Mouse (Mus musculus) kidney, adult 11 months (tissue): ENCODE results near the gene Pgp.
"Not testable (repeated sequence)": the region's sequence is repeated elsewhere in the genome, so short reads cannot be mapped to it uniquely, and the experiment has no call there.

ENCODE experiments used
- DNase-seq: peaks from one replicate; pipeline ENCODE4 v3.0.0; 2022

The Pgp gene

DNA sequence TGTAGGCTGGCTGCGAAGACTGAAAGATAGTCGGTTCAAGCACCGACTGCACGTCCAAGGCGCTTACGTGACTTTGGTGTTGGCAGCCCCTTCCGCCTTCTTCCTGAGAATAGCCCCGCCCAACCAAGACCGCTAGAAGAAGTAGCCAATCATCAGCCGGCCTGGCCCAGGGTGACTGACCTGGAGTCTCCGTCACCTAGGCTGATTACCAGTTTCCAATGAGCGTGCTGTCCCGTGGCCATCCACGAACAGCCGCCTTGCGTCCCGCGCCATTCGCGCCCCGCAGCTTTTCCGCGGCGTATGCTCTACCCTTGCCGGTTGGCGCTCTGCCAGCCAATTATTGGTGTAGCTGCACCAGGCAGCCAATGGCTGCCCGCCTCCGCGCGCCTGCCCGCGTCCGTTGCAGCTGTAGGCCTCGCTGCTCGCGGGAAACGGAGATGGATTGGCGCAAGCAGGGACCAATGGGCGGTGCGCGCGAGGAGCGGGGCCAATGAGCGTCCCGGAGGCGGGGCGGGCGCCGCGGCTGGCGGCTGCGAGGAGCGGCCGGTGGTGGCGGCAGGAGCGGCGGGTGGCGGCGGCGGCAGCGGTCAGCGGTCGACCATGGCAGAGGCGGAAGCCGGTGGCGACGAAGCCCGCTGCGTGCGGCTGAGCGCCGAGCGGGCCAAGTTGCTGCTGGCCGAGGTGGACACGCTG, at the start of gene Pgp, which contains the start of gene E4f1:
Gene Pgp (plus strand): TSS at position 483 of the 693 bp plus-strand sequence.
Gene E4f1 (minus strand): TSS at position 404 of the 693 bp plus-strand sequence.
- peak; percentile 99 for DNase-seq

DNA sequence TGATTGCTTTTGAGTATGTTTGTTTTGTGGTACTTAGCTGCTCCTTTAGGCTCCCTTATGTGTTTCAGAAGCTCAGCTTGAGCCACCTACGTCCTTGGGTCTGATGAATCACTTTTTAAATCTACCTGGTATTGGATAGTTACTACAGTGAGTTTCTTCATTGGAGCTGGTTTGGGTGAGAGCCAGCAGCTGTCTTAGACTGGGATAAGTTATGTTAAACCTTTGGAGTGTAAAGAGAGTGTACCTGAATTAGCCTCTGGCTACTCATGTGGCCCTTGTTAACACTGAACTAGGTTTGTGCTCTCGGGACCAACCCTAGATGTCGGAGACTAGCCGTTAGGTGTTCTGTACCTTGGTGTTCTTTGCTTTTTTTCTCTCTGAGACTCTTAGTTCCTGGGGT, 47.1 kb upstream of the Pgp start:
- no peak for DNase-seq

DNA sequence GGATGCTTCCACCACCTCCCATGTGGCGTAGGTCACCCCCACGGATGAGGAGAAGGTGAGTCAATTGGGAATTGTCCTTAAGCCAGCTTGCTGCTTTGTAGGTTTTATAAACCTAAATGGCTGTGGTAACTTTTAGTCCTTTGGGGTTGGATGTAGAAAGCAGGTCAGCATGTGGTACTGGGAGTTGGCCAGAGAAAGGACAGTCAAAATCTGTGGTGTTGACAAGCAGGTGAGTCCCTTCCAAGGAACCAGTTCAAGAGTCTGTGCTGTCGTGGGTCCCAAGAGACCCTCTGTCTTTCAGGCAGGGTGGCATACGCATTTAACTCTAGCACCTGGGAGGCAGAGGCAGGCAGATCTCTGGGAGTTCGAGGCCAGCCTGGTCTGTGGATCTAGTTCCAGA, 45.7 kb upstream of the Pgp start:
- no peak for DNase-seq

DNA sequence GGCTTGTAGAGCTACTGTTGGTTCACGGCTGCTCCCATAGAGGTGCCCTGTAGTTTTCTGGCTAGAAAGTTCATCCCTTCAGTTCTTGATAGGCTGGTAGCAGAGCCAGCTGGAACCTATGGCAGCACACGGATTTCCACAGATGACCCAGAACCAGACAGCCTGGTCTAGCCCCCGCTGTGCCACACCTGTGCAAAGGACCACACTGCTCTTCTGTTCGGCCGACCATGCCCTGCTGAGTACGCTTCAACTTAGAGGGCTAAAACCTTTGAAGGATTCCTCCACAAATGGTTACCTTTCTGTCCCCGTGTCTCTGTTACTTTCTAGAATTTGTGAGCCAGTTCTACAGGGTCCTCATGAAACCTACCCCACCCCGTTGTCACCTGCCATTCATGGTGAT, 44.9 kb upstream of the Pgp start:
- DNase-seq = not testable (repeated sequence)

DNA sequence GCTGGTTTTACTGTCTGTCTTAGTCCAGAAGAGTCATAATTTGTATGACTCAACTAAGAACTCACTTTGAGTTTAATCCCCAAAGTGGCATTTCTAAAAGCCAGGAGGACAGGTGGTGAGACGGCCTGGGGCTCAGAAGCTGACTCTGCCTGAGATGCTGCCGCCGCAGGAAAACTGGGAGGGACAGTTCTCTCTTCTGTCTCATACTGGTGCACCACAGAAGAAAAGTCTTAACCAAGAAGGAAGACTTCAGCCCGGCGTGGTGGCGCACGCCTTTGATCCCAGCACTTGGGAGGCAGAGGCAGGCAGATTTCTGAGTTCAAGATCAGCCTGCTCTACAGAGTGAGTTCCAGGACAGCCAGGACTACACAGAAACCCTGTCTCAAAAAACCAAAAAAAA, 44.3 kb upstream of the Pgp start:
- DNase-seq = no peak

DNA sequence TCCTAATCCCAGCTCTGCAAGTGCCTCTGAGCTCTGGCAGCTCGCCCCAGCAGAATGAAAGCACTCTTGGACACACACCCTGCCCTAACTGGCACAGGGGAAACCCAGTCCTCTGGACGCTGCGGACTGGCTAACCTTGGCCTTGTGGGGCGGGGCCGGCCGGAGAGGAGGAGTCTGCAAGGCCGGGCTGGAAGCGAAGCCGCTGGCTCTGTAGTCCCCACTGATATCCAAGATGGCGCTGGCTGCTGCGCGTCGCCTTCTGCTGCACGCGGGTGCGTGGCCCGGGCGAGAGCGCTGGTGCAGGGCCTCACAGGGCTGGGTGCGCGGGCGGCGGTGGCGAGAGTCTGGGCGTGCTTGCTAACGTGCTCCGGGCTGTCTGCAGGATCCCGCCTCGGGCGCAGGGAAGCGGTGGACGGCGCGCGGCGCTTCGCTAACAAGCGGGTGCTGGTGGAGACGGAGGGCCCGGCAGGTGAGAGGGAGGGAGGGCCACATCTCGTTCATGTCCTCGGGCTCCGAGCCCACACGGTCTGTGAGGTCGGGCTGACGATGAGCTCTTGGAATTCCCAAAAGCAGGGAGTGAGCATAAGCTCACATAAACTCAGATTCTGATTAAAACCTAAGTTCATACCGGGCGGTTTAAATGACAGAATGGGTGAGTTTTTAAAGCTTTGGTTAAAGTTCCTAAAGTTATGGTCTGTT, 43.6 kb upstream of the Pgp start, which contains the start of gene Eci1:
Gene Eci1 (plus strand): TSS at position 171 of the 699 bp plus-strand sequence.
- peak; percentile 99 for DNase-seq

DNA sequence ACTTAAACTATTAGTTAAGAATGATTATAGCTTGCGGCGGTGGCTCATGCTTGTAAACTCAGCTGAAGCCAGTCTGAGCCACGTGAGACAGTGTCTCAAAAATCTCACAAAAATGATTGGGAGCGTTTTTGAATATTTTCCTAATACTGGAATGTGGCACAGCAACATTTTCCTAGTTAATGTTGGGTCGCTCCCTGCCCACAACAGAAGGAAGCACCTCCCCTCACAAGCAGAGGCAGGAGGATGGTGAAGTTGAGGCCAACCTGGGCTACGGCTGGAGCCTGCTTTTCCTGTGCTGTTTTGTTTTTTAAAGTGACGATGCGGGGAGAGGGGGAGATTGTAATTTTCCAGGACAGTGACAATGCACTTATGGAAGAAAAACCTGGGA, 43.0 kb upstream of the Pgp start:
- no peak for DNase-seq

DNA sequence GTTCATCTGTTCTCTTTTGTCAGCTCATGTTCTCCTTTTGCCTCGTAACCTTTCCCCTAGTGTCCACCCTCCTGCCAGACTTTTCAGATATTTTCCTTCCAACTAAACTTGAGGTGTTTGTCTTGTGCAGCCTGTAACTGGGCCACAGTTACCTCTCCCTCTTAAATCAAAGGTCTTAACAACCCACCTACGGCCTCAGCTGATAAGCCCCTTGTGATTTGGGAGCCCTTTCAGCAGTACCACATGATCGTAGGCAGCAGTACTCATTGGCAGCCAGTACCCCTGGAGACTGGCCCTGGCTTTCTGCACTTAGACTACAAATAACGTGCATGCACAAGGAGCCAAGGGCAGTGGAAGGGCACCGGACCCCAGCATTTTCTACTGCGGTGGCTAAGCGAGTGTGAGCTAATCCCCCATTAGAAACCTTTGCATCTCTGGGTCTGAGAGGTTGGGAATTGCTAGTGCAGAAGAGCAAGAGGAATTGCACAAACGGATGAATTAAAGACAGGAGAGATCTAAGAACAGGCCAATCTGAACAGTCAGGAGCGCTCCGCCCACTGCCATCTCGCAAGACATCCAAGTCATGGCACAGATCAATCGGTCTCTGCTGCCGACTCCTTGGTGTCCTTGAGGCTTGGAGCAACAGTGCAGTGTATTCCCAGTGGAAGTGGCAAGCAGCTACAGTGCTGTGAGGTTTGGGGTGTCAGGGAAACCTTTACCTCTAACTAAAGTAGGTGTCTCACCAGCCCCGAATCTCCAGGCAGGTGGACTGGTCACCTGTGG, 40.8 kb upstream of the Pgp start:
- peak; percentile 71 for DNase-seq

DNA sequence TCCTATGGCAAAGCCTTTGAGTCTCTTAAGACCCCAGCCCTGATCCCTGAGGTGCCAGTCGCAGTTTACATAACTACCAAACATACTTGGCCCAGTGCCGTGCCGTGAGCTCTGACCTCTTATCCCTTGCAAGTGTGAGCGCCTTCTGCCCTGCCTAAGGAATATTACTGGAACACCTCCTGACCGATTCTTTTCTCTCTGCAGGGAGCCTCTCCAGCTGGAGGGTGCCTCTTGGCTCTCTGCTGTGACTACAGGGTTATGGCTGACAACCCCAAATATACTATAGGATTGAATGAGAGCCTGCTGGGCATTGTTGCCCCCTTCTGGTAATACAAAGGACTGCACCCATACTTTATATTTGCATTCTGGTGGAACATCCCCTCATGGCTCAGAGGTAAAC, 33.2 kb upstream of the Pgp start:
- DNase-seq = peak; percentile 56

DNA sequence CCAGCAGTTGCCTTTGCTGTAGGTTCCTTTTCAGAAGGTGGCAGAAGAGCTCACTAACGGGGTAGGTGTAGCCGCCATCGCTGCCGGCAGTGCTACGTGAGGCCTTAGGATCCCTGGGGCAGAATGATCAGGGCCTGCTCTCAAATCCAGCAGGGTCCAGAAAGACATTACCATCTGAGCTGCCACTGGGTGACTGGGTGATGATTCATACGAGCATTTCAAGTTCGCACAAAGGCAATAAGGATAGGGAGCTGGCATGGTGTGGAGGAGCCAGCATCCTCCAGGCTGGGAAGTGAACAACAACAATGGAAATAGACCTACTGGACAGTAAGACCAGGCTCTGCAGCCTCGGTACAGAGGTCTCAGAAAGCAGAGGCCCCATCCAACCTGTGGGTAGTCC, 29.8 kb upstream of the Pgp start:
- DNase-seq = no peak

DNA sequence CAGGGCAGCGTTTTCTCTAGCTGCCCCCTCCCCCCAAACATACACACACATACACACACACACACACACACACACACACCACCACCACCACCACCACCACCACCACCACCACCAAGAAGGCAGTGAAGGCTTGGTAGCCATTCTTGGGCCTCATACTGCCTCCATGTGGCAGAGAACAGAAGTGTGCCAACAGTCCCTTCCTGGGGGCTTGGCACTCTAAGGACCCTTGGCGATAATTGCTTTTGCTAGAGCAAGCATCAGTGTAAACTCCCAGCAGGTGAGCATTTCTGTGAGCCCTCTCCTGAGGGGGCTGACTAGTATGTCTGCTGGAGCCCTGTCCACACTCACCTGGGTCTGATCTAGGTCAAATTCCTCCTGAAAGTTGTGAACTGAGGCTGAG, 29.0 kb upstream of the Pgp start:
- DNase-seq = no peak

DNA sequence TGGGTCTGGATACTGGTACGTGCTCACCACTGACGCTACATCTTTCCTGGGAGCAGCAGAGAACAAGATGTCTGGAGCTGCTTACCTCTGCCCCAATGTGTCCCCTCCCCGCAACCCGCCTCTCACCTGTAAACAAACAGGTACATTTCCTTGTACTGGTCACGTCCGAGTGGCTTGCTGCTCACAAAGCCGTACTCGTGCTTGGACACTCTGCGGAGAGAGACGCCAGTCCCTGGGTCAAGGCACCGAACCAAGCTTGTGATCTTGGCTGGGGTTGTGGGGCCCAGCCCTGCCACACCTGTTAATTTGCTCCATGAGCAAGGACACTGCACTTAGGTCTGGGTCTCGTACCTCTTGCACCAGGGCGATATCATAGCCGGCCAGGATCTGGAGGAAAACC, 28.1 kb upstream of the Pgp start:
- DNase-seq = no peak

DNA sequence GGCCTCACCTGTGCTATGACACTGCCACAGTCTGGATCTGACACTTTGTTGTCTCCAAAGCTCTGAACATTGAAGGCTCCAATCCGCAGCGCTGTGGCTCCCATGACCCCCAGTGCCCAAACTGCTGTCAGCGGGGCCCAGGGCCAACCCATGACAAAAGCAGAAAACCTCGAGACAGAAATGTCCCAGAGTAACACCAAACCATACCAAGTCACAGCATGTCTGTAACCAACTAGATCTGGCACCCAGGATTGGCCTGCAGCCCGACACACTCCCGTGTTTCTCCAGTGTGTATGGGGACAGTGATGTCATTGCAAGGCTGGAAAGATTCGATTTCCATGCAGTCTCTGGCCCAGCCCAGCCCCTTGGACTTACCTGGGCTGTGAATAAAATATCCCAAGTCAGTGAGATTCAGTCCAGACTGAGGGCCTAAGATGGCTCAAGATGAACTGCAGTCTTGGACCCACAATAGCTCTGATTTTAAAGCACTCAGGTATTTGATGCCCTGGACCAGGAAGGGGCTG, 27.5 kb upstream of the Pgp start, which contains the start of gene Dnase1l2:
Gene Dnase1l2 (minus strand): TSS at position 474 of the 524 bp plus-strand sequence.
- no peak for DNase-seq

DNA sequence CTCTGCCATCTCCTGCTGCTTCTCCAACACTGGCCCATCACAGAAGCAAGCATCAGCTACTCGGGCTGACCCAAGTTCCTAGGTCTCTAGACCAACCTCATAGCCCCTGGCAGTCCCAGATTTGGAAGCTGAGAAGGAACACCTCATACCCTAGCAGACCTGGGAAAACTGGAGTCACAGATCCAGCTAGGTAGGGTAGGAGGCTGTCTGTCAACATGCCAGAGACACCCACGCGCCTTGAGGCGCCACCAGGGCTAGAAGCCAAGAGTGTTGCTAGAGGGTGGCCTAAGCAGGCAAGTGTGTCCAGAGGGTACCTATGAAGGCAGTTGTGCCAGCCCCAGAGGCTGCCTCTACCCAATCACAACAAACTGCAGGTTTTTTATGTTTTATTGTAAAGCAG, 26.8 kb upstream of the Pgp start:
- DNase-seq = peak; percentile 45

DNA sequence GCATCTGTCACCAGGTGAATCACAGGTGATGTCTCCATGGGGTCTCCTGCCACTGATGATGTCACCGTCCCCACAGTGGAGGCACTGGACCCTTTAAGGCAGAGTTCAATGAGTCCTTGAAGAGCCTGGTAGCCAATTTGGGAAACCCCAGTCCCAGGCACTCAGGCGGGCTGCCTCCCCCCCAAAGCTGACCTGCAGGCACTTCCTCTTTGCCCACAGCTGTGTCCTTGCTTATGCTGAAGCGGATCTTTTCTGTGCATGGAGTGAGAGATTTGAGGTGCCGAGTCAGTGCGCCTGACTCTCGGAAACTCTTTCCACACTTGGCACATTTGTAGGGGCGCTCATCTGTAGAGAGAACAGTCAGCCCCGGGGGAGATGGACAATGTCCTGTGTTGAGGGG, 23.6 kb upstream of the Pgp start:
- DNase-seq = no peak

DNA sequence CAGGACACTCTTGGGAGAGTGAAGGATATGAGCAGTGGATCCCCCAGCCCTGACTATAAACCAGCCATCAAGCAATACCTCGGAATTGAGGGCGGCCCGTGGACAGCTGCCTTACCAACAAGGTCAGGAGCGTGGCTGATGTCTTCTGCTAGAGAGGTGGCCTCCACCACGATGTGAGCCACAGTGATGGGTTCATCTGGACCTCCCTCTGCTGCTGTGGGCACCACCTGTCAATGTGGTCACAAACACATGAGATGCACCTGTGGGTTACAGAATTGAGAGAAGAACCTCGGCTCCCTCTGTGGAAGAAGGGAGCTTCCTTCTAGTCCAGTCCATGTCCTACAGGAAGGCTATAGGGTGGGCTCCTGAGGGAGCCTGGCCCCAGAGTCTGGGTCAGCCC, 20.7 kb upstream of the Pgp start:
- DNase-seq = no peak

DNA sequence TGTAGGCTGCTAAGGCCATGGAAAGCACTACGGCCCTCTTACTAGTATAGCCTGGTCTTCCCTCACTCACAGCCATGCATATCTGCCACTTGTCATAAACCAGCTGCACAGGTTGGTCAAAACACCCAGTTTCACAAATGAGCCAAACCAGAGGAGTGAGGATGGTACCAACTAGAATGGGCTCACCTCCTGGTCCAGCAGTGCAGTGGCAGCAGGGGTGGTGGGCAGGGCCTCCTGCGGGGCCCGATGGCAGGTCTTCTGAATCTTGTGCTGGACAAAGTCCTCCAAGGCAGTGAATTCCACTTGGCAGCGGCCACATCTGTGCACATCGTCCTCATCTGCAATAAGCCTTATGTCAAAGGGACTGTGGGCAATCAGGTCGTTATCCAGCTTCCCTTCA, 19.0 kb upstream of the Pgp start:
- DNase-seq = no peak

DNA sequence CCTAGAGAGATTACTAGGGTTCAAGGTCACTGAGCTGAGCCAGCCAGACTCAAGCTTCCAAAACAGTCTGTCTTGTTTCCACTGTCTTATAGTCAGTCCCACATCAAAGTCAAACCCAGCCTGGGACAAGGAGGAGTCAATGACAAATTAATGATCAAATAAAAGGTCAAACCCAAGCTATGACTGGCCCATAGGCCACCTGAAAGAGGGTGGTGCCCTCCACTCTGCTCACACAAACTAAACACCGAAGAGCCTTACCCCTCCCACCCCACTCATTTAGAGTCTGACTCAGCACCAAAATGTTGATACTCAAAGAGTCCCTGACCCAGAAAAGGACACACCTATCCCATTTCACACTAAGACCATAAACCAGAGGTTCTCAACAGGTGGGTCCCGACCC, 16.8 kb upstream of the Pgp start:
- peak; percentile 54 for DNase-seq

DNA sequence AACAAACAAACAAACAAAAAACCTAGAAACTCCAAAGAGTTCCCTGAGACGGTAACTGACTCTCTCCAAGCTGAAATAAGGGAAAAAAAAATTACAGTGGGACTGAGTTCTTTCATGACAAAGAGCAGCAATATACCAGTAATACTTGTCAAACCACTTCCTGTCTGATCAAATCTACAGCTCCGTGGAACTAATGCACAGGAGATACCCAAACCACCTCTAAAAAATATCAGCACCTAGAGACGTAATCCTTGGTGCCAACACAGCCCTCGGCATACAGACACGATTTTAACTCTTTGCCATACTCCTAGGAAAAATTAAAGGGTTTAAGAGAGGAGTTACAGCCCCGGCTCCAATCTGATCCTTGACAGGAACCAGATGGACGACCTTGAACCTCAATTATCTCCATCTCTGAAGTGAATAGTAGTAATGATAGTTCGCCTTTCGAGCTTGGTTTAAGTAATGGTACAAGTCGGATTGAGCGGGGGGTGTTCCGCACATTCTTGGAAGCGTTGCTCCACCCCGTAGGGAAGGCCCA, 15.9 kb upstream of the Pgp start:
- DNase-seq = no peak

DNA sequence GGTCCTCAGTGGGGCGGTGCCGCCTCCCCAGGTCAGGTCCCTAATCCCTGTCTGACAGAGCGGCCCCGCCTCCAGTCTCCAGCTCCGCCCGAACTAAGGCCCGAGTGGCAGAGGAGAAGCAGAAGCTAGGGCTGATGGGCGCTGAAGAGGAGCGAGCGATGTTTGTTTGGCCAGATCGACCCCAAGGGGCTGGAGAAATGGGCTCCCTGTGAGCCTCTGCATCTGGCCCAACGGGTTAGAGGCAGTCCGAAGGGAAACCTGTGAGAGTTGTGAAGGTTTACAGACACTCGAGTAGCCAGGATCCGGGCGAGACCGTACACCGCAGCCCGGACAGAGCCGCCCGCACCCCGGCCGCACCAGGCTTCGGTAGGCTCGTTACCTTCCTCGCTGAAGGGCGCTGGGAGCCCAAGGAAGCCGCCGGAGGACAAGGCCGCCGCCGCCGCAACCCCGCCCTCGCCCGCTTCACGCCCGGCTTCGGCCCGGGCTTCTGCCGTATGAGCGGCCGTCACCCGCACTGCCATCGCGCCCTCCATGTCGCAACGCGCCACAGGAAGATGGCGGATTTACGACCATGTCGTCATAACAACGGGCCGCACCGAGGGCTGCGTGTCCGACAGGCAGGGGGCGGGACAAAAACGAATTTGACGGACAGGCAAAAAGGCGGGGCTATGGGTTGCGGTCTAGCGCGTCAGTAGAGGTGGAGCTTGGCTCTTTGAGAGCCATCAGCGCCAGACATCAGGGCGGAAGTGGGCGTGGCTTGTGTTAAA, 15.3 kb upstream of the Pgp start:
- peak; percentile 99 for DNase-seq

DNA sequence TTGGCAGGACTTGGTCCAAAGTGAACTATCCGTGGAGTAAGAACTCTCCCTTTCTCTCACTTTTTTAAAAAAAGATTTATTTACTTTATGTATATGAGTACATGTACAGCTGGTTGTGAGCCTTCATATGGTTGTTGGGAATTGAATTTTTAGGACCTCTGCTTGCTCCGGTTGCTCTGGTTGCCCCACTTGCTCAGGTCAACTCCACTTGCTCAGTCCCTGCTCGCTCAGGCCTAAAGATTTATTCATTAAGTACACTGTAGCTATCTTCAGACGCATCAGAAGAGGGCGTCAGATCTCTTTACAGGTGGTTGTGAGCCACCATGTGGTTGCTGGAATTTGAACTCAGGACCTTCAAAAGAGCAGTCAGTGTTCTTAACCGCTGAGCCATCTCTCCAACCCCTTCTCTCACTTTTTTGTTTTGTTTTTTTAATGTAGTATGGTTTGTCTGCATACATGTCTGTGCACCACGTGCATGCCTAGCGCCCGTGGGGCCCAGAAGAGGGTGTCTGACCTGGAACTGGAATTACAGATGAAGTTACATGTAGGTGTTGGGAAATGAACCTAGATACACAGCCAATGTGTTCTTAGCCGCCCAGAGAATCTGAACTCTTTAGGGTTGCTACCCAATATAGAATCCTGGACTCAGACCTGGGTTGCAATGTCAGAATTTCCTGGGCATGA, 14.5 kb upstream of the Pgp start:
- DNase-seq = not testable (repeated sequence)

DNA sequence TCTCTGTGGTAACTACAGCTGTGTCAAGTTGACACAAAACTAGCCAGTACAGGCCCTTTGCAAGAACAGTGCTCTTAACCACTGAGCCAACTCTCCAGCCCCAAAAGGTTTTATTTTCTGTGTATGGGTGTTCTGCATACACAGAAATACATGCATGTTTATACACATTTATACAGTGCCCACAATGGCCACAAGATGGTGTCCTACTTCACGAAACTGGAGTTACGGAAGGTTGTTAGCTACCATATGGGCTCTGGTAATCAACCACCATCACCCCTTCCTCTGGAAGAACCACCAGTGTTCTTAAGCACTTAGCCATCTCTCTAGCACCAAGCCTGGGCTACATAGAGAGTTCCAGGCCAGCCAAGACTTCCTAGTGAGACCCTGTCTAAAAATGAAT, 8.6 kb upstream of the Pgp start:
- no peak for DNase-seq
